Mouse (Mus musculus): Measurements from ENCODE around the gene Ms4a6b.

DNA sequence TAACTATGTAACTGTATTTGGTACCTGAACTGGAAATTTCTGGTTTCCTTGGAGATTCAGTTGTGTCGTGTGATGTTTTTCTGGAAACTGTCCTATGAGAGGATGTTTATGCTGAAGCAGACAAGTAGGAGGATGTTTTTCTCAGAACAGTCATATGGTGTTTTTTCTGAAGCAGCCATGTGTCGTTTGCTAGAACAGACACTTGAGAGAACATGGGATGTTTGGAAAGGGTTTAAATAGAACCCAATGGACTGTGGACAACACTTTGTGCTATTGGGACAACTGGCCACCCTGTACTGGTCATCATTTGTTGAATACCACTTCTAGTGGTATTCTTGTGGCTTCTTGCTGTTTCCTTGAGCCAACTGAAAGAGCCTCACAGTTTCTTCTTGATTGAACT lies 30.6 kb upstream of the Ms4a6b start, which contains the start of gene Gm8369:
- TF ChIP-seq GATA1 (IDR thresholded peaks at IDR 0.05; ENCODE audit: low read length) (no peak), TAL1 (IDR thresholded peaks at IDR 0.05; ENCODE audit: low read length) (no peak)
